Mouse (Mus musculus) forelimb bud, embryonic 11.5 days (tissue): Measurements from ENCODE around the gene Iqcn.
A peak's percentile ranks its signal among the peaks of the same experiment; 100 is the strongest.

ENCODE experiments used
- DNase-seq: peaks from one replicate; pipeline ENCODE4 v3.0.0-alpha.2; 2012; ENCODE audit warnings: low read depth, low spot score

Gene Iqcn

DNA sequence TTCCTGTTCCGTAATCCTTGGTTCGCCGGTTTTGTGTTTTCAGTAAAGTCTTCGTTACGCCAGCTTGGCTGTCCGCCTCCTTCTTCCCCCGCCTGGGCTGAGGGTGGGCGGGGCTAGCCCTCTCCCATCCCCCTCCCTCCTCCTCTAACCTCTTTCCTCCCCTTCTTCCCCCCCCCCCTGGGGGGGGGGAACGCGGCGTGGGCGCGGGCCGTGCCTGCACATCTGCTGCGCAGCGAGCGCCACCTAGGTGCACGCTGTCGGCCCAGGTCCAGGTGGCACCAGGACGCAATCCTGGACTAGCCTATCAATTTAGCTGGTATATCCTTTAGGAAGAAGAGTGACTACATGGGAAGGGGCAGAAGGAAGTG lies 2.7 kb upstream of the Iqcn start:
- peak; percentile 95 for DNase-seq

DNA sequence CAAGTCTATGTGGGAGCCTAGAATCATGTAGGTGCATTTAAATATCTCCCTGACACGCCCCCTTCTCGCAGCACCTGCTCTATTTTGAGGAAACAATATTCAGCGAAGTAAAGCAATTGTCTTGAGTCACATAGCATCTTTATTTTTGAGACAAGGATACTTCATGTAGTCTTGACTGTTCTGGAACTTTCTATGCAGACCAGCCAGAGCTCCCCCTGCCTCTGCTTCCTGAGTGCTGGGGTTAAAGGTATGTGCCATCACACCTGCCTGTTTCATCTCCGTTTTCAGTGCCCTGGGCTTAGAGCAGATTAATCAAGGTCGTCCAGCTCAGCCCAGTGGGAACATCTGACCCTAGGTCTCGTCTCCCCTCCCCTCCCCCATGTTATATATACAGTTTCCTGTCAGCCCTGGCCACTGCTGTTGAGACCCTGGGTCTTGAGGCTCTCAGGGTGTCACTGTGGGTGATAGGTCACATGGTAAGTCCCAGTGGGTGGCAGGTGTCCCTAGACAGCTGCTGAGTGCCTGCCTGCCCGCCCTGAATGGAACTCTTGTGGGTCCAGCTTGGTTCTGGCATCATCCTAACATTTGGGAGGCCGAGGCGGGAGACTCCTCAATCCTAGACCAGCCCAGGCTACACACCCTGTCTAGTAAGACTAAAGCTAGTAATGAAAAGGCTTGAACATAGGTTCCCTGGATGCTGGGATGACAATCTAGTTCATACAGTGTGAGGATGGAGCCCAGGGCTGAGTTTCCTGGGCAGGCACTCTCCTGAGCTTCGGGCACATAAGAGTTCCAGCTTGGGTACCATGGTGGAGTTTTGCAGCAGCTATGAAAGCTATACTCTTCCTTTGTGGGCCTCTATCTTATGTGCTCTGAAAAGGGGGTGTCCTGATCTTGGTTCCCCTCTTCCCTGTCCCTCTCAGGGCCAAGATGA lies 1.9 kb upstream of the Iqcn start:
- peak; percentile 14 for DNase-seq

DNA sequence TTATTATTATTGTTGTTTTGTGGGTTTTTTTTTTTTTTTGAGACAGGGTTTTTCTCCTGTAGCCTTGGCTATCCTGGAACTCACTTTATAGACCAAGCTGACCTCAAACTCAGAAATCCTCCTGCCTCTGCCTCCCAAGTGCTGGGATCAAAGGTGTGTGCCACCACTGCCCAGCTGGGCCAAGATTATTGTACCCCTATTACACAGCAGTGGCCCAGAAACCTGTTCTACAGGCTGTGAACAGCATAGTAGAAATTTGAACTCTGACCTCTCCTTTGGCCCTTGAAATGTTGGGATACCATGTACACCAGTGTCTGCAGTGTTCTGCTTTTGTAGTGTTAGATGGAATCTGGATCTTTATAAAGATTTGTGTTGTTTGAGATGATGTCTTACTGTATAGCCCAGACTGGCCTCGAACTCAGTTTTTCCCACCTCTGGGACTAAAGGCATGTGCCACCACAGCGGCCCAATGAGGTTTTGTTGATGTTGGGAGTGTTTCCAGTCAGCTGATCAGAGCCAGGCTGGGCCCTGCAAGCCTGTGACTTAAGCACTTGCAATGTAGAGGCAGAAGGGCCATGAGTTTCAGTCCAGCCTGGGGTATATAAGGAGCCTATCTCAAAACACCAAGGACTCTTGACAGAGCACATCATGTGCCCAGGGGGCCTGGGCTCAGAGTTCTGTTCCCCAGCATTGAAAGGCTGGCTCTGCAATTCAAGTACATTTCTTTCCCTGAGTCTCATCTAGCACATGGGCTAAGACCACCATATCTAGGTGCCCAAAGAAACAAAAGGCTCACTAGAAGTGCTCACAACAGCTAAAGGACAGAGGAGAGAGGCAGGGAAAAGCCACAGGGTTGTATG lies 1.0 kb upstream of the Iqcn start:
- DNase-seq, result no peak

DNA sequence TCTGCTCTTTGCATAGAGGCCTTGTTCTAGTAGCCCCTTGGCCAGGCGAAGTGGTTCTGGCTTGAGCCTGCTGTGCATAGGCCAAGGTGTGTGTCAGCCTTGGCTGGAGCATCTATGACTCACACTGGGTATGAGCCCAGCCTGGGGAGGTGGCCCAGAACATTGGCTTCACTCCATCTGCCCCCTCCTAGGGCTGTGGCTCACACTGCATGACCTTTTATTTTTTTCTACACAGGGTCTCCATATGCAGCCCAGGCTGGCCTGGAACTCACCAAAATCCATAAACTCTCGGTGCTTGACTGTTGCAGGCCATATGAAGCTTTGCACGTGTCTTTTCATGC lies 445 bp upstream of the Iqcn start:
- DNase-seq, result no peak

DNA sequence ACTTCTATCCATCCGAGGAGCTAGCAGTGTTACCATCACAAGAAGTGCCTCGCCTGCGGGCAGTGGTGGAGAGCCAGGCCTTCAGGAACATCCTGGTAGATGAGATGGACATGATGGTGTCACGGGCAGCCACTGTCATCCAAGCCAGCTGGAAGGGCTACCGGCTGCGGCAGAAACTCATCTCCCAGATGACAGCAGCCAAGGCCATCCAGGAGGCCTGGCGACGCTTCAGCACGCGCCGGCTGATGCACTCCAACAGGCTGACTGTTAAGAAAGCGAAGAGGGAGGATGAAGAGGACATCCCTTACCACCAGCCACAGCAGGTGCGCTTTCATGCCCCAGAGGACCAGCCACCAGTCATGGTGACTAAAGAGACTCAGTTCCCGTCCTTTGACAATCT lies 5.0 kb downstream of the Iqcn start:
- DNase-seq, result no peak

DNA sequence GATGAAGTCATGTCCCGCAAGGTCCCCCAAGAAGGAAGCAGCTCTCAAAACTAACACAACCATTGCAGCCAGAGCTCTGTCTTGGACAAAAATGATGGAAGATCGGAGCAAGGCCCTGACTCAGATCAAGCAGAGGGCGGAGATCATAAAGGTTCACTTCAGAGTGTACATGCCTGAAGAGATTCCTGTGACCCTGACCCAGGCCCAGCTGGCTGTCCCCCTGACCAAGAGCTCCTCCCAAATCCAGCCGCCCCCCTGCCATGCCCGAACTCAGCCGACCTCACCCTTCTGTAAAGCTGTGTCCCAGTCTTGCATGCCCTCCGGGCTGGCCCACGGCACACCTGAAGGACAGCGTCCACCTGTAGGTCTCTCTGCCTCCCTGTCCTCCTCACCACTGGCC lies 6.5 kb downstream of the Iqcn start:
- no peak for DNase-seq

DNA sequence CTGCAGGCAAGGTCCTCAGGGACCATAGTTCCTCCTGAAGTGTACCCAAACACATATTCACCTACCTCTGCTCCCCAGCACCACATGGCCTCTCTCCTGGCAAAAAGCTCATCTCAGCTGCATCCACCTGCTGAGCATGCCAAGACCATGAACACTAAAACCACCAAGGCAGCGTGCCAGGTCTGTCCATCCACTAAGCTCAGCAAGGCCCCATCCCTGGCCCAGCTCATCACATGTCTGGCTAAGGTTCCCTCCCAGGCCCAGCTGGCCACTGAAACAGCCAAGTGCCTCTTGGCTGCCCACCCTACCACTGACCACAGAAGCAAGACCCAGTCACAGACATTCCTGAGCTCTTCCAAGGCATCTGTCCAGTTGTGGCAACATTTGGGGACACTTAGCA lies 7.0 kb downstream of the Iqcn start:
- no peak for DNase-seq

DNA sequence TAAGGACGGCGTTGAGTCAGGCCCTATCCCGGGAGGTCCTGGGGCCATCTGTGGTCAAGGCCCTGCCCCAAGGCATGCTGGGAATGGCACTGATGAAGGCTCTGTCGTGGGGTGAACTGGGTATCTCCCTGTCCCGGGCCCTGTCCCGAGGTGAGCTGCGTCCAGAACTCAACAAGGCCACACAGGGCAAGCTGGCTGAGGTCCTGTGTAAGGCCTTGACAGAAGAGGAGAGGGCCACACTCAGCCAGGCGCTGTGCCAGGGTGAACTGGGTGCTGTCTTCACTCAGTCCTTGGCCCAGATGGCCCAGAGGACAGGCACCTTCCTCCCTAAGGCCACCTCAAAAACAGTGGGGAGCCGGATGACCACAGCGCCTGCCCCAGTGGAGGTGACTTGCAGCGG lies 7.8 kb downstream of the Iqcn start:
- DNase-seq, result no peak

DNA sequence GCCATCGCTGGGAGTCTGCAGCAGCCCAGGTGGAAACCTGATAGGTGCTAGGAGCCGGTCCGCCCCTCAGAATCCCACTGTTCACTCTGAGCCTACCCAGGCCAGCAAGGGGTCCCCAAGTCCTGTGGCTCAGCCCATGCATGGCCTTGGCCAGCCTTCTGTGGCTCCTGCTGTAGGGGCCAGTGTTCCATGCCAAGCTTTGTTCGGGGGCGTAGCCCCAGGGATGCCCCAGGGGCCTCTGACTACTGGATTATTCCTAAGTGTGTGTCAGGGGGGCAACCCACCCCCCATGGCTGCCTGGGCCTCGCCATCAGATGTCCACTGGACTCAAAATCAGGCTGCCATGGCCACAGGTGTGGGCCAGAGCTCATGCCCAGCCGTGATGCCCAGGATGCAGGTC lies 10.7 kb downstream of the Iqcn start:
- no peak for DNase-seq

DNA sequence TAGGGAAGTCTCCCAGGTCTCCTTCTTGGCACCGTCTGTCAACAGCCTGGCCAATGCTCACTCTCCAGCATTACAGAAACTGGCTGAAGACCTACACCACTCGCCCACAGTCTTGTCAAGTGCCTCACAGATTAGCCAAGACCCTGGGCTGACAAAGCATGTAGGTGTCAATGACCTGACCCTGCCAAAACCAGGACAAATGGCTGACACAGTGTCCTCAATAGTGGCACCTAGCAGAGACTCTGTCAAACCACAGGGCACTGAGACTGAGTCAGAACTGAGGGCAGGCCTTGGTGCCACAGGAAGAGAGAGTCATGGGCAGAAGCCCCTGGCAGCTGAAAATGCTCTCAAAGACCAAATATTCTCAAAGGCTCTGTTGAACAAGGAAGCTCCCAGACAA lies 11.8 kb downstream of the Iqcn start:
- no peak for DNase-seq

DNA sequence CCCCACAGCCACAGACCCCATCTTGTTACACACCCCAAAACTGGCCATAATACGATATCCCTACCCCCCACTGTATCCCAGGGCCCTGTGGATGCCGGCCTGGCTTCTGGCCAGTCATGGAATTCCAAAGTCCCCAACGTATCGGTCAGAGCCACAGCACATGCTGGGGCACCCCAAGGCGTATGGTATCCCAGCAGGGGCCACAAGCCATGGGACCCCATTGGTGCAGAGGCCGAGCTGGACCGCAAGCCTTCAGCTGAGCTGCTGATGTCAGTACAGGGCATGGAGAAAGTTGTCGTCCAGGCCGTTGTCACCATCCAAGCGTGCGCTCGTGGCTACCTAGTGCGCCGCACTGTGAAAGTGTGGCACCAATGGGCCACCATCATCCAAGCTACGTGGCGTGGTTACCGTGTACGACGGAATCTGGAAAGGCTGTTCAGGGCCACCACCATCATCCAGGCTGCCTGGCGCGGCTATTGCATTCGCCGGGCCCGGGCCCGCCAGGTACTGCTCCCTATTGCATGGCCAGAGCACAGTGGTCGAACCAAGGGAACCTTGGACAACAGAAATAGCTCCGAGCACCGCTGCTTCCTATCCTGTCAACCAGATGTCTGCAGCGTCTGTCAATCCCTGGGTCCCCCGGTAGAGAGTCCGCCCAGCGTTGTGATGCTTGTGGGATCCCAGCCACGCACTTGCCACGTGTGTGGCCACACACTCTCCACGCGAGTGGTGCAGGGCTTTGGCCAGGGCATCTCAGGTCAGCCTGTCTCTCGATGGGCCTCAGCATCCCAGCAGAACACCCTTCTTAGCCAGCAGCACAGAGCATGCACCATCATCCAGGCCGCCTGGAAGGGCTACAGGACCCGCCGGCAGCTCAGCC lies 13.5 kb downstream of the Iqcn start:
- DNase-seq, result no peak

DNA sequence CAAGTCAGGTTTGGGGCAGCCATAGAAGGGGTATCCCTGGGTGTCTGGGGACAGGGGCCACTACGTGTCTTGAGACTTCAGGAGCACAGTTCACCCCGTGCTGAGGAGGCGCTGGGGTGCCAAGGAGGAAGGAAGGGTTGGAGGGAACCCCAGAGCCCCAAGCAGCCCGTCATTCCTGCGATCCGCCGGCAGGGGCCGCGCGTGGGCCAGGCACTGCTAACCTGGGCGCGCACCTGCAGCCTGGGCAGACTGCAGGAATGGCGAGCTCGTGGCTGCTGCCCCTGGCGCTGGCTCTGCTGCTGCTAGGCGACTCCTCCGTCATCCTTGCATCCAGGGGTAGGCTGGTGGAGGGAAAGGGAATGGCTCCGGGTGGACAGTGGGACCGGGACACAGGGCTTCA lies 15.0 kb downstream of the Iqcn start, which contains the start of gene Gm3336:
TSS of gene Gm3336 (plus strand) at position 247 of the 400 bp plus-strand sequence.
- DNase-seq, result no peak

DNA sequence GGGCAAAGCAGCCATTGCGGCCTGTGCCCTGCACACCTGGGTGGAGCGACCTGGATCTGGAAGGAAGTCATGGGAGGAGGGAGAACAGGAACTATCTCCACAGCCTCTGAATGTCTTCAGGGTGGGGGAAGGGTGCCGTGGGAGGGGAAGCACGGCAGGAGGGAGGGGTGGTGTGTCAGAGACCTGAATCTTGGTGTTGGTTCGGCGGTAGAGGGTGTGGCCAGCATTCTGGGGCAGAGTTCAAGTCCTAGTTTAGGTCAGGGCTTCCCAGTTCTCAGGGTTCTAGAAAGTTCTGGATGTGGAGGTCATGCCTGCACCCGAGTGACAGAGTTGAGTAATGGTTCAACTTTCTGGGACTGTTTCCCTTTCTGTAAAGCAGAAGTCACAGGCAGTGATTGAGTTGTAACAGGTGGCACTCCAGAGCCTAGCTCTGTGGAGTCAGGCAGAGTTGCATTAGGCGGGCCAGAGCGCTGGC lies 16.6 kb downstream of the Iqcn start:
- DNase-seq, result no peak

DNA sequence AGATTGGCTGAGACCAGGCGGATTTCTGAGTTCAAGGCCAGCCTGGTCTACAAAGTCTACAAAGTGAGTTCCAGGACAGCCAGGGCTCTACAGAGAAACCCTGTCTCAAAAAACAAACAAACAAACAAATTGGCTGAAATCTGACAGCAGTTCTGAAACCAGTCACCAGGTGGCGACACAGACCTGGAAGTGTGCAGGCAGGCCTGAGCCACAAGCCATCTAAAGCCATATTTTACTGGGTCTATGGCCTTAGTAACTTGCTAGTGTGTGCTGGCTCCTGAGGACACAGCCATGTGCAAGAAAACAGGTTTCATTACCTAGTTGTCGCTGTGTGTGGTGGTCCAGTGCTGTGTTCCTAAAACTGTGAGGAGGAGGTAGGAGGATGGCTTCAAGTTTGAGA lies 17.5 kb downstream of the Iqcn start:
- peak; percentile 89 for DNase-seq

DNA sequence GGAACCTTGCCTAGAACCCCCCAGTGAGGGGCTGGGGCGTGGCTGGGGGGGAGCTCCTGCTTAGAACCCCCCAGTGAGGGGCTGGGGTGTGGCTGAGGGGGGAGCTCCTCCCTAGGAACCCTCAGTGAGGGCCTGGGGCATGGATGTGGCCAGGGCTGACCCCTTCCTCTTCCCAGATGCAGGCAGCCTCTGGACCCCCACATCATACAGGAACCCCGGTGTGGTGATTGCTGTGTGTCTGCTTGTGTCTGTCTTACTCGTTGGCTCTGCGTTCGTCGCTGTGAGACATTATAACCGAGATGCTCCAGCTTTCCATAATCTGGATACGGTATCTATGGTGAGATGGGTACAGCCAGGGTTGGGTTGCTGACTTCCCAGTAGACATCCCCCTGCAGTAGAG lies 18.3 kb downstream of the Iqcn start:
- DNase-seq, result no peak

DNA sequence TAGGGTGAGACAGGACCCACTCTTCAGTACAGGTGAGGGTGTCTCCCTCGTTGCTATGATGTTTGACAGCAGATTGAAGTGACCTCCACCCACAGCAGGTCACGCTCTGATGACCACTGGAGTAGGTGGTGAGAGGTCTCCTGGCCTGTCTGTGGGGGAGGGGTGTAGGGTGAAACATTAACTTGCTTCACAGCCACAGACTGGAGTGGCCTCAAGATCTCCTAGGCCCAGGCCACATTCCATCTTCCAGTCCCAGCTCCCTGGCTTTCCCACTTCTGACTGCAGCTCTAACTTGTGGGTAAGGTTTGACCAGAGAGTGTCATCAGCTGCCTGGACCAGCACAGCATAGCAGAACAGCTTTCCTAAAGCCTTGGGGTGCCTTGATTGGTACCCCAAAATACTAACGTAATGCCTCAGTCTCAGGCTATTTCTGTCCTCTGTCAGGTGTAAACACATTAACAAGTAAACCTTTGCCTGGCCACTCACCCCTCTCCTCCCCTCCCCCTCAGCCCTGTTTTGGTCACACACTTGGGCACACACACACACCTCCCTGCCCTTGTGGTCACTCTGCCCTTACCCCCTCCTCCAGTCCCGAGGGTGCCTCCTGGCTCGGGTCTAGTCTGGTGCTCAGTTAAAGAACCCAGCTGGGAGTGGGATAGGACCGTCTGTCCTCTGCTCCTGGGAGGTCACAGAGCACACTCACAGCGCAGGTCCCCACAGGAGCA lies 20.4 kb downstream of the Iqcn start, which contains the start of gene Pde4c:
TSS of gene Pde4c (plus strand) at position 235 of the 725 bp plus-strand sequence.
- DNase-seq, result no peak

DNA sequence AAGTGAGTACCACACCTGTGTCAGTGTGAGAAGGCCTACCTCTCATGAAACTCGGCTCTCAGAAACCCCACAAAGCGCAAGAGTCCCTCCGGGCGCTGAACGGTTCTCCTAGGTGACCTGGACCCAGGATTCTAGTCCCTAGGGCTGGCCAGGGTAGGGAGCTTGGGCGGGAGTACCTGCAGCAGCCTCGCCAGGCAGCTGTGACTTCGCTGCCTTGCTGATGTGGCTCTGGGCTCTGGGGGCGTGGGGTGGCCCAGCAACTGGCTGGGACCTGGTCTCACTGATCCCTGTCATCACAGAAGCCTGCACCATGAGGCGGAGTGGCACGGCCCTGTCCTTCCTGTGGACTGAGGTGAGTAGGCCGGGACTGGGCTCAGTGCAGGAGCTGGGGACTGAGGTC lies 21.0 kb downstream of the Iqcn start:
- no peak for DNase-seq

DNA sequence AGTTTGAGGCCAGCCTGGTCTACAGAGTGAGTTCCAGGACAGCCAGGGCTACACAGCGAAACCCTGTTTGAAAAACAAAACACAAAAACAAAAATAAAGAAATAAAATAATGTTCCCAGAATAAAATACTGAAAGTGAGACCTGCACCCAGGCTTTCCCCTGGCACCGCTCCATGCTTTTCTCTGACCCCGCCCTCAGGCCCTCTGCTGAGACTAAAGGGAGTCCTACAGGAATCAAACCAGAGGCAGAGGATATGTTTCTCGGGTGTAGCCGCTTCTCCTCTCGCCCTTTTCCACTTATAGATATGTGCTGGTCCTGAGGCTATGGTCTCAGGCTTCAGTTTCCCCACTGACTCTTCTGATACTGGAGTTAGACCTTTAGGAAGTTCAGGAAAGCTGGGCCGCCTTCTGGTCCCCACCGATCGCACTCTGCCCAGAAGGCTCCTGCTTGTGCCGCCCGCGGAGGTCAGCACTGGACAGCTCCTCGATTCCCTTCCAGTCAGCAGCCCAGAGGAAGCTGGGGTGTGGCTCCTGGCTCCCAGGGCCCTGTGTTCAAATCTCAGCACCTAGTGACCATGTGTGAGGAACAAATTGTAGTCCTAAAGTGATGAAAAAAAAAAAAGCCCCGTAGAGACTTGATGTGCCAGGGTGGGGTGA lies 22.7 kb downstream of the Iqcn start:
- DNase-seq, result no peak

DNA sequence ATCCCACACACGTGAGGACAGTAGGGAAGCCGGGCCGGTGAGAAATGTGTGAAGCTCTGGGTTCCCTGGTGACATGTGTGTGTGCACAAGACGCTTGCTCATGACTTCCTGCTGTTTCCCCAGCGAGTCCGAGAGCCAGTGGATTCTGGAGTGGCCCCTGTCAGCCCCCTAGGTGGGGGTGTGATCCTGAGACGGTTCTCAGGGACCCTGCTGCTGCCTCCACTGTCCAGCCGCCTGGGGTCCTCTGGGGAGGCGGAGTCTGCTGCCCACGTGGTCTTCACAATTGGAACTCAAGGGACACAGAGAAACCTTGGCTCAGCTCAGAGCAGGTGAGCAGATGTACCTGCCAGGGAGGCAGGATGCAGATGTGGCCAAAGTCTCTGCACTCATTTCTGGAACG lies 23.5 kb downstream of the Iqcn start:
- DNase-seq, result no peak

DNA sequence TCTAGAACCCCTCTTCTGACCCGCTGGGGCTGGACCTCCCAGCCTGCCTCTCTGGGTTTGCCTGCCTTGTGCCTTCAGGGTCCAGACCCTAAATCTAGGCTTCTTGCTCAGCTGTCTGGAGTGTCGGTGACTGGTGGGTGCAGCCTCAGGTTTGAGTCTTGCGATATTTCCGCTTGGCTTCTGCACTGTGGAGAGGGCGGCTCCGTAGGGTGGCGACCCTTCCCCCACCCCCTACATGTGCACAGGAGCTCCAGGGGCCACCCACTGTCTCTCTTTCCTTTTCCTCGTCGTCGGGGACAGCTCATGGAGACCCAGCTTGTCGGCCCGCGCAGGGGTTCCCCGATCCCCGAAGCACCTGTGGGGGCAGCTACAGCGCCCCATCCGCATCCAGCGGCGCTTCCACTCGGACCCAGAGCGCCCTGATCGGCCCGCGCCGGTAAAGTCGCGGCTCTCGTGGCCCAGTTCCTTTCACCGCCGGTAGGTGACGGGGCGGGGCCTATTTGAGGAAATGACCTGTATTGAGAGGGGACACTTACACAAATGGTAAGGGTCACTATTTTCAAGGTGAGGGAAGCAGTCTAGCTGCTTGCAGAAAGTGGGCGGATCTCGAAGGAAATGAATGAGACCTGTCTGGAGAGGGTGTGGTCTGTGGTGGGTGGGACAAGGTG lies 26.7 kb downstream of the Iqcn start:
- DNase-seq, result peak; percentile 21
